Mouse (Mus musculus) macrophage (primary cell): ENCODE data around the gene Fsd2. TPM values are rescaled to one million over a fixed set of nuclear protein-coding genes. Genes with fewer than 3 reads are reported as not detected.

Source experiments
- H3K27ac ChIP-seq: fragments of 350-480 bp; formaldehyde crosslinking; 2 replicates; pipeline ENCODE4 v1.9.0; 2021
- H3K36me3 ChIP-seq: fragments of 350-480 bp; formaldehyde crosslinking; 2 replicates; pipeline ENCODE4 v1.9.0; 2021; ENCODE audit errors: inconsistent target
- H3K4me3 ChIP-seq: fragments of 350-480 bp; formaldehyde crosslinking; 2 replicates; pipeline ENCODE4 v1.9.0; 2021; ENCODE audit errors: inconsistent target
- H3K79me2 ChIP-seq: fragments of 350-480 bp; formaldehyde crosslinking; 2 replicates; pipeline ENCODE4 v1.9.0; 2021; ENCODE audit errors: inconsistent target
- WGBS: methylation state at CpG from one replicate; pipeline ENCODE4 v1.1.7; 2026; ENCODE audit warnings: inconsistent platforms; ENCODE audit not compliant: missing documents; 5-methylcytosine and 5-hydroxymethylcytosine counted together
- polyA plus RNA-seq: library from polyadenylated mRNA; stranded (reverse); fragments of 250-400 nt; gene quantifications from 3 replicates; pipeline ENCODE4 v1.2.4, GENCODE M21; 2018; ENCODE audit warnings: inconsistent platforms

Fsd2 gene
- polyA plus RNA-seq, 1 experiment from 2014 or later, result 0.30 TPM

GRCm38 (mm10) chr7:81542934-81543333 is 23.8 kb downstream of the Fsd2 start:
- H3K79me2 ChIP-seq, result no peaks in the 10 kb centered on the region
- no peak overlapping the region for H3K4me3 ChIP-seq
- no peaks in the 10 kb centered on the region for H3K36me3 ChIP-seq
- WGBS, result 85% methylated on average over 8 of the region's 8 CpGs
- no peak overlapping the region for H3K27ac ChIP-seq

- Histone ChIP-seq H3K27ac (no peak overlapping the region), H3K4me3 (no peak overlapping the region), H3K36me3 (no peaks in the 10 kb centered on the region), H3K79me2 (no peaks in the 10 kb centered on the region)
- 90% methylated on average over 7 of the region's 7 CpGs for WGBS
These were observed 24.7 kb downstream of the Fsd2 start for GRCm38 (mm10) chr7:81541924-81542524.

- H3K27ac ChIP-seq, result no peak overlapping the region
- WGBS, result 76% methylated on average over 1 of the region's 1 CpGs
- H3K4me3 ChIP-seq, result no peak overlapping the region
These were observed 25.7 kb downstream of the Fsd2 start for GRCm38 (mm10) chr7:81540999-81541398.

GRCm38 (mm10) chr7:81539565-81539964 is 27.2 kb downstream of the Fsd2 start:
- Histone ChIP-seq H3K79me2 (no peaks in the 10 kb centered on the region), H3K27ac (no peak overlapping the region), H3K36me3 (0 out of 2 replicates have a peak, but pooled peaks cover 2% of the 10 kb centered on the region), H3K4me3 (no peak overlapping the region)
- WGBS, result 100% methylated on average over 2 of the region's 2 CpGs

More at GRCm38 (mm10) chr7:81540999-81541398, 25.7 kb downstream of the Fsd2 start:
- Histone ChIP-seq H3K79me2 (no peaks in the 10 kb centered on the region), H3K36me3 (no peaks in the 10 kb centered on the region)

GRCm38 (mm10) chr7:81538070-81538675 is 28.6 kb downstream of the Fsd2 start:
- 80% methylated on average over 2 of the region's 2 CpGs for WGBS
- Histone ChIP-seq H3K79me2 (no peaks in the 10 kb centered on the region), H3K4me3 (no peak overlapping the region), H3K36me3 (peaks cover 15% of the 10 kb centered on the region; the same call in 1 of the 2 replicates), H3K27ac (no peak overlapping the region)

GRCm38 (mm10) chr7:81536478-81536877 is 30.3 kb downstream of the Fsd2 start:
- H3K27ac ChIP-seq, result no peak overlapping the region
- H3K36me3 ChIP-seq, result peaks cover 31% of the 10 kb centered on the region
- no peaks in the 10 kb centered on the region for H3K79me2 ChIP-seq
- H3K4me3 ChIP-seq, result no peak overlapping the region
- WGBS, result 100% methylated on average over 4 of the region's 4 CpGs

GRCm38 (mm10) chr7:81531462-81531861 is 35.3 kb downstream of the Fsd2 start:
- WGBS, result 86% methylated on average over 1 of the region's 1 CpGs
- Histone ChIP-seq H3K79me2 (peaks cover 37% of the 10 kb centered on the region), H3K36me3 (peaks cover 53% of the 10 kb centered on the region), H3K27ac (no peak overlapping the region), H3K4me3 (no peak overlapping the region)

- Histone ChIP-seq H3K36me3 (peaks cover 45% of the 10 kb centered on the region), H3K79me2 (peaks cover 62% of the 10 kb centered on the region), H3K27ac (no peak overlapping the region), H3K4me3 (no peak overlapping the region)
- WGBS, result 67% methylated on average over 8 of the region's 8 CpGs
These were observed 37.8 kb downstream of the Fsd2 start for GRCm38 (mm10) chr7:81528918-81529317.

GRCm38 (mm10) chr7:81523663-81524017 is 43.1 kb downstream of the Fsd2 start:
- peak overlapping the region; percentile 90 for H3K4me3 ChIP-seq
- H3K27ac ChIP-seq, result peak overlapping the region; percentile 62
- WGBS, result 7% methylated on average over 13 of the region's 13 CpGs
- peaks cover 52% of the 10 kb centered on the region for H3K79me2 ChIP-seq
- no peaks in the 10 kb centered on the region for H3K36me3 ChIP-seq

- Histone ChIP-seq H3K27ac (peak overlapping the region; percentile 62), H3K79me2 (peaks cover 47% of the 10 kb centered on the region), H3K36me3 (no peaks in the 10 kb centered on the region), H3K4me3 (peak overlapping the region; percentile 90)
- WGBS, result under 1% methylated on average over 31 of the region's 31 CpGs
These were observed 43.6 kb downstream of the Fsd2 start for GRCm38 (mm10) chr7:81523008-81523662.

- Histone ChIP-seq H3K27ac (no peak overlapping the region), H3K79me2 (no peaks in the 10 kb centered on the region), H3K36me3 (no peaks in the 10 kb centered on the region), H3K4me3 (no peak overlapping the region)
- 78% methylated on average over 6 of the region's 6 CpGs for WGBS
These were observed 50.4 kb downstream of the Fsd2 start for GRCm38 (mm10) chr7:81516154-81517030.

GRCm38 (mm10) chr7:81514906-81515590 is 51.7 kb downstream of the Fsd2 start:
- no peak overlapping the region for H3K27ac ChIP-seq

GRCm38 (mm10) chr7:81501050-81501449 is 65.7 kb downstream of the Fsd2 start:
- H3K27ac ChIP-seq, result no peak overlapping the region
- H3K36me3 ChIP-seq, result no peaks in the 10 kb centered on the region
- no peak overlapping the region for H3K4me3 ChIP-seq
- H3K79me2 ChIP-seq, result no peaks in the 10 kb centered on the region
- WGBS, result 63% methylated on average over 2 of the region's 2 CpGs

More at GRCm38 (mm10) chr7:81514906-81515590, 51.7 kb downstream of the Fsd2 start:
- H3K79me2 ChIP-seq, result no peaks in the 10 kb centered on the region
- H3K36me3 ChIP-seq, result no peaks in the 10 kb centered on the region
- no peak overlapping the region for H3K4me3 ChIP-seq
- WGBS, result 66% methylated on average over 13 of the region's 13 CpGs

- Histone ChIP-seq H3K4me3 (no peak within 1 kb of the TSS), H3K36me3 (no peaks in the 10 kb centered on the region), H3K27ac (no peak within 1 kb of the TSS), H3K79me2 (no peaks in the 10 kb centered on the region)
- 74% methylated on average over 7 of the region's 7 CpGs for WGBS
These were observed 68.6 kb downstream of the Fsd2 start, which contains the start of gene BC048679 for GRCm38 (mm10) chr7:81498181-81498580. Gene BC048679 (minus strand): TSS chr7:81498281.
